Mouse (Mus musculus): ENCODE results near the gene Rab30. TPM values are rescaled to one million over a fixed set of nuclear protein-coding genes. Genes with fewer than 3 reads are reported as not detected.

The Rab30 gene
- polyA plus RNA-seq, 1 experiment from 2014 or later: 28.8 TPM

- 71% methylated on average over 2 of the region's 2 CpGs for WGBS (ENCODE audit: insufficient replicate concordance)
- no peaks in the 10 kb centered on the region for H3K36me3 ChIP-seq (replicated peaks; ENCODE audit: insufficient read depth, low read length)
- no peaks in the 10 kb centered on the region for H3K9me3 ChIP-seq (ENCODE audit: low read length)
- no peak for TF ChIP-seq EP300 (IDR thresholded peaks at IDR 0.05; ENCODE audit: low read depth)
- no peak for TF ChIP-seq CTCF (IDR thresholded peaks at IDR 0.05; ENCODE audit: low read depth)
- no peak overlapping the region for H3K27ac ChIP-seq (ENCODE audit: low read depth)
- H3K27me3 ChIP-seq (ENCODE audit: insufficient read depth, low read length): no peaks in the 10 kb centered on the region
- ATAC-seq (no peak), DNase-seq (no peak)
- no peak overlapping the region for H3K9ac ChIP-seq (replicated peaks)
- no peaks in the 10 kb centered on the region for H3K4me1 ChIP-seq (ENCODE audit: insufficient read depth)
- no peak overlapping the region for H3K4me3 ChIP-seq (ENCODE audit: low read depth, low read length)
- H3K4me2 ChIP-seq (ENCODE audit: low read depth, low read length): no peak overlapping the region
Observed at GRCm38 (mm10) chr7:92834391-92834790, 93.0 kb downstream of the Rab30 start.

GRCm38 (mm10) chr7:92836447-92836846 lies 95.0 kb downstream of the Rab30 start:
- Histone ChIP-seq H3K36me3 (replicated peaks; ENCODE audit: insufficient read depth, low read length) (no peaks in the 10 kb centered on the region), H3K4me2 (ENCODE audit: low read depth, low read length) (no peak overlapping the region), H3K9ac (replicated peaks) (no peak overlapping the region), H3K9me3 (ENCODE audit: low read length) (no peaks in the 10 kb centered on the region), H3K4me1 (ENCODE audit: insufficient read depth) (no peaks in the 10 kb centered on the region), H3K27ac (ENCODE audit: low read depth) (no peak overlapping the region), H3K4me3 (ENCODE audit: low read depth, low read length) (no peak overlapping the region), H3K27me3 (ENCODE audit: insufficient read depth, low read length) (no peaks in the 10 kb centered on the region)
- whole genome bisulfite sequencing (ENCODE audit: insufficient replicate concordance): 70% methylated on average over 3 of the region's 3 CpGs
- TF ChIP-seq EP300 (IDR thresholded peaks at IDR 0.05; ENCODE audit: low read depth) (no peak), CTCF (IDR thresholded peaks at IDR 0.05; ENCODE audit: low read depth) (no peak)
- no peak for ATAC-seq
- no peak for DNase-seq

- H3K9me3 ChIP-seq (ENCODE audit: low read length): no peaks in the 10 kb centered on the region
- H3K36me3 ChIP-seq (replicated peaks; ENCODE audit: insufficient read depth, low read length): no peaks in the 10 kb centered on the region
- H3K4me2 ChIP-seq (ENCODE audit: low read depth, low read length): no peak overlapping the region
- DNase-seq (peak; percentile 21), ATAC-seq (peak; percentile 60)
- WGBS (ENCODE audit: insufficient replicate concordance): 49% methylated on average over 11 of the region's 11 CpGs
- no peaks in the 10 kb centered on the region for H3K27me3 ChIP-seq (ENCODE audit: insufficient read depth, low read length)
- no peak for TF ChIP-seq EP300 (IDR thresholded peaks at IDR 0.05; ENCODE audit: low read depth)
- no peak for TF ChIP-seq CTCF (IDR thresholded peaks at IDR 0.05; ENCODE audit: low read depth)
- no peaks in the 10 kb centered on the region for H3K4me1 ChIP-seq (ENCODE audit: insufficient read depth)
- no peak overlapping the region for H3K4me3 ChIP-seq (ENCODE audit: low read depth, low read length)
- no peak overlapping the region for H3K27ac ChIP-seq (ENCODE audit: low read depth)
- no peak overlapping the region for H3K9ac ChIP-seq (replicated peaks)
Observed at GRCm38 (mm10) chr7:92837226-92837625, 95.8 kb downstream of the Rab30 start.

- no peak overlapping the region for H3K9ac ChIP-seq (replicated peaks)
- no peaks in the 10 kb centered on the region for H3K27me3 ChIP-seq (ENCODE audit: insufficient read depth, low read length)
- DNase-seq: no peak
- H3K36me3 ChIP-seq (replicated peaks; ENCODE audit: insufficient read depth, low read length): no peaks in the 10 kb centered on the region
- no peaks in the 10 kb centered on the region for H3K9me3 ChIP-seq (ENCODE audit: low read length)
- ATAC-seq: no peak
- no peak overlapping the region for H3K4me2 ChIP-seq (ENCODE audit: low read depth, low read length)
- WGBS (ENCODE audit: insufficient replicate concordance): 64% methylated on average over 3 of the region's 3 CpGs
- H3K4me1 ChIP-seq (ENCODE audit: insufficient read depth): no peaks in the 10 kb centered on the region
- TF ChIP-seq CTCF (IDR thresholded peaks at IDR 0.05; ENCODE audit: low read depth): no peak
- TF ChIP-seq EP300 (IDR thresholded peaks at IDR 0.05; ENCODE audit: low read depth): no peak
- H3K27ac ChIP-seq (ENCODE audit: low read depth): no peak overlapping the region
- H3K4me3 ChIP-seq (ENCODE audit: low read depth, low read length): no peak overlapping the region
Observed at GRCm38 (mm10) chr7:92837907-92838306, 96.5 kb downstream of the Rab30 start.

- no peak overlapping the region for H3K9ac ChIP-seq (replicated peaks)
- ATAC-seq (no peak), DNase-seq (no peak)
- no peaks in the 10 kb centered on the region for H3K36me3 ChIP-seq (replicated peaks; ENCODE audit: insufficient read depth, low read length)
- 78% methylated on average over 2 of the region's 2 CpGs for WGBS (ENCODE audit: insufficient replicate concordance)
- no peaks in the 10 kb centered on the region for H3K27me3 ChIP-seq (ENCODE audit: insufficient read depth, low read length)
- TF ChIP-seq CTCF (IDR thresholded peaks at IDR 0.05; ENCODE audit: low read depth) (no peak), EP300 (IDR thresholded peaks at IDR 0.05; ENCODE audit: low read depth) (no peak)
- H3K4me3 ChIP-seq (ENCODE audit: low read depth, low read length): no peak overlapping the region
- H3K4me2 ChIP-seq (ENCODE audit: low read depth, low read length): no peak overlapping the region
- no peaks in the 10 kb centered on the region for H3K4me1 ChIP-seq (ENCODE audit: insufficient read depth)
- H3K27ac ChIP-seq (ENCODE audit: low read depth): no peak overlapping the region
- no peaks in the 10 kb centered on the region for H3K9me3 ChIP-seq (ENCODE audit: low read length)
Observed at GRCm38 (mm10) chr7:92842254-92842653, 100.9 kb downstream of the Rab30 start.

- no peak overlapping the region for H3K27ac ChIP-seq (ENCODE audit: low read depth)
- no peaks in the 10 kb centered on the region for H3K27me3 ChIP-seq (ENCODE audit: insufficient read depth, low read length)
- DNase-seq (no peak), ATAC-seq (no peak)
- no peak overlapping the region for H3K9ac ChIP-seq (replicated peaks)
- TF ChIP-seq CTCF (IDR thresholded peaks at IDR 0.05; ENCODE audit: low read depth): no peak
- no peak for TF ChIP-seq EP300 (IDR thresholded peaks at IDR 0.05; ENCODE audit: low read depth)
- no peaks in the 10 kb centered on the region for H3K9me3 ChIP-seq (ENCODE audit: low read length)
- no peak overlapping the region for H3K4me2 ChIP-seq (ENCODE audit: low read depth, low read length)
- H3K36me3 ChIP-seq (replicated peaks; ENCODE audit: insufficient read depth, low read length): no peaks in the 10 kb centered on the region
- 73% methylated on average over 3 of the region's 3 CpGs for WGBS (ENCODE audit: insufficient replicate concordance)
- H3K4me3 ChIP-seq (ENCODE audit: low read depth, low read length): no peak overlapping the region
- H3K4me1 ChIP-seq (ENCODE audit: insufficient read depth): no peaks in the 10 kb centered on the region
Observed at GRCm38 (mm10) chr7:92848246-92848645, 106.8 kb downstream of the Rab30 start.

GRCm38 (mm10) chr7:92866526-92866925 lies 125.1 kb downstream of the Rab30 start:
- H3K27me3 ChIP-seq (ENCODE audit: insufficient read depth, low read length): no peaks in the 10 kb centered on the region
- no peak overlapping the region for H3K27ac ChIP-seq (ENCODE audit: low read depth)
- WGBS (ENCODE audit: insufficient replicate concordance): 35% methylated on average over 2 of the region's 2 CpGs
- H3K4me2 ChIP-seq (ENCODE audit: low read depth, low read length): no peak overlapping the region
- ATAC-seq: no peak
- no peak for DNase-seq
- H3K9me3 ChIP-seq (ENCODE audit: low read length): no peaks in the 10 kb centered on the region
- H3K4me3 ChIP-seq (ENCODE audit: low read depth, low read length): no peak overlapping the region
- H3K9ac ChIP-seq (replicated peaks): no peak overlapping the region
- TF ChIP-seq EP300 (IDR thresholded peaks at IDR 0.05; ENCODE audit: low read depth): no peak
- peak; percentile 76 for TF ChIP-seq CTCF (IDR thresholded peaks at IDR 0.05; ENCODE audit: low read depth)
- no peaks in the 10 kb centered on the region for H3K4me1 ChIP-seq (ENCODE audit: insufficient read depth)
- 0 out of 2 replicates have a peak, but pooled peaks cover 7% of the 10 kb centered on the region for H3K36me3 ChIP-seq (replicated peaks; ENCODE audit: insufficient read depth, low read length)

Data from liver, postnatal 0 days (tissue).